Mouse (Mus musculus): ENCODE results near the gene Brms1l. TPM values are rescaled to one million over a fixed set of nuclear protein-coding genes. Genes with fewer than 3 reads are reported as not detected.

Gene Brms1l
- 4.8 and 8.7 TPM in 2 replicates for total RNA-seq (2023)

GRCm38 (mm10) chr12:55836199-55836951 lies at the start of gene Brms1l:
Gene Brms1l, plus strand, starts transcription at chr12:55836324.

DNA sequence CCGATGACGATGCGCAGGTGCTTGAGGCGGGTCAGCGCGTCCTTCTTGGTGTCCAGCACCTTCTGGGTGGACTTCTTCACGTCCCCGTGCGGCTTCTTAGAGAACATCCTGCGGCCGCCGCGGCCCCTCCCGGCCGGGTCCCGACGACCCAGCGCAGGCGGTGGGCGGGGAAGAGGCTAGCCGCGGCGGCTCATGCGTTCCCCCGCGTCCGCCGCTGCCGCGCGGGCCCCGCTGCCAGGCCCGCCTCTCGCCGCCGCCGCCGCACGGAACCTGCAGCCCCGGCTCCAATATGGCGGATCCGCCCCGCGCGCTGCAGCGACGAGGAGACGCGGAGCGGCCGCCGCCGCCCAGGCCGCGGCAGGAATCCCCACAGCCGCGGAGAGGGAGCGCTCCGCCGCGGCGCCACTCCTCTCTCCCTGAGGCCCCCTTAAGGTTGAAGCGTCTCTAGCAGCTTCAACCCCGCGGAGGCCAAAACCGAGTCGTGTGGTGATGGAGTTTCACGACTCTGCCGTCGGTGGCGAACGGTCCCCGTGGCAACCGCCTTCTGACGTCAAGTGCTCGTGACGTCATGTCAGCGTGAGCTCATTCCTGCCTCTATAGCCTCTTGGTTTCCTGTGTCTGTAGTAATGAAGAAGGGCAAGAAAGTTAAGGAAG lies 15.3 kb upstream of the Brms1l start, which contains the start of gene Ralgapa1:
Ralgapa1 (minus strand) TSS at position 507 of the 654 bp plus-strand sequence.

Other genes starting within 250 kb of the Brms1l start
- gene Insm2, start 236.9 kb upstream of the Brms1l start, total RNA-seq (2023) = not detected in 2 replicates
- gene Ralgapa1, start 15.2 kb upstream of the Brms1l start, total RNA-seq (2023) = 74.8 and 106 TPM in 2 replicates